Mouse (Mus musculus): ENCODE results near the gene Gm10486. TPM values are rescaled to one million over a fixed set of nuclear protein-coding genes. Genes with fewer than 3 reads are reported as not detected.
"Not testable (repeated sequence)": the region's sequence is repeated elsewhere in the genome, so short reads cannot be mapped to it uniquely, and the experiment has no call there.

Gene Gm10486
- total RNA-seq (2021): not detected
- long read RNA-seq, experiment 1: 0 reads
- long read RNA-seq, experiment 2: 0 reads

DNA sequence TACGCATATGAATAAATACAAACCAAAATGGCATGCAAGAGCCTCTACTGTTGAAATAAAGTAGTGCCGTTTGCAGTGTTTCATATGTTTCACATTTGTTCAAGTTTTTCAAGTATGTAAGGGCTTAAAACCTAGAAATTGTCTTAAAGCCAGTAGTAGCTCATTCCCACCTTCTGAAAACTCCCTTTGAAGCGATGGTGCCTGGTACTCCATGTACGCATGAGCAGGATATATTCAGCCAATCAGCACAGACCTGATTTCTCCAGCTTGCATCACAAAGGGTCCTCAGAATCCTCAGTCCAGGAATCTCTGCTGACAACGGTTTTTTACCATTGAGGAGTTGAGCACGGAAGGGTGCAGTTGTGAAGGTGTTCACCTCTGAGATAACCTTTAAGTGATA is at the start of gene Gm10486:
Gene Gm10486, plus strand, starts transcription at position 301 of the 400 bp plus-strand sequence.
- not testable (repeated sequence) for DNase-seq
